Mouse (Mus musculus): ENCODE measurements around the gene Emc8.

DNA sequence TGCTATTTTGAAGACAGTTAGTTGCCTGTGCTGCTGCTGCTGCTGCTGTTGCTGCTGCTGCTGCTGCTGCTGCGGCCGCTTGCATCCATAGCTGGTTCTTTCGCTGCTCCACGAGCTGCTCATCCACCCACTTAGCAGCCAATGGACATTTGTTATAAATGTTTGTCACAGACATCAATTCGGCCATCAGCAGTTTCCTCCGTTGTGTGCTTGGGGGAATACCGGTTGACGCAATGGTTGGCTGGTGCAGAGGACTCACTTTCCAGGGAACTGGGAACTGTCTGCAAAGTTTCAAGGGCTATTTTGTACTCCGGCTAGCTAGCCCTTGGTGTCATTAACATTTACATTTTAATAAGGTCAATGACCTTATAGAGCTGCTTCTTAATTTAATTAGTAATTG lies 35.8 kb upstream of the Emc8 start:
- no peak for TF ChIP-seq CTCF (IDR thresholded peaks at IDR 0.05; ENCODE audit: low read depth)
- no peak for TF ChIP-seq EP300 (IDR thresholded peaks at IDR 0.05; ENCODE audit: low read depth)

Measured in heart, postnatal 0 days (tissue).